Mouse (Mus musculus): ENCODE data around the gene Spred2. TPM values are rescaled to one million over a fixed set of nuclear protein-coding genes. Genes with fewer than 3 reads are reported as not detected.

The Spred2 gene
- total and polyA plus RNA-seq, 3 experiments = 7.8 to 76.0 (median 25.9) TPM

DNA sequence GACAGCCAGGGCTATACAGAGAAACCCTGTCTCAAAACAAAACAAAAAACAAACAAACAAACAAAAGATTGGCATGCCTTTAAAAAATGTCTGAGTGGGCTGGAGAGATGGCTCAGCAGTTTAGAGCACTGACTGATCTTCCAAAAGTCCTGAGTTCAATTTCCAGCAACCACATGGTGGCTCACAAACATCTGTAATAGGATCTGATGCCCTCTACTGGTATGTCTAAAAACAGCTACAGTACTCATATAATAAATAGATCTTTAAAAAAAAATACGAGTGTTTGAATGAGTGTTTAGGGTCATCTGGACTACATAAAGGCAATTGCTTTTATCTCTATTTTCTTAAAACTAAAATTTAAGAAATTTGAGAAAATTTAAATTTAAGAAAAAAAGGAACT lies 143.3 kb downstream of the Spred2 start:
- Histone ChIP-seq H3K9me3 (replicated peaks; ENCODE audit: insufficient read depth, low read length) (no peaks in the 10 kb centered on the region), H3K4me3 (ENCODE audit: control insufficient read depth in 1 of 2, insufficient read depth in 1 of 2, low read depth in 2 of 2, low read length in 2 of 2) (no peak overlapping the region), H3K79me2 (ENCODE audit: control insufficient read depth, insufficient read depth, low read length, poor library complexity) (peaks cover 3% of the 10 kb centered on the region; the same call in 1 of the 2 replicates), H3K27ac (ENCODE audit: control insufficient read depth, low read depth, low read length) (no peak overlapping the region), H3K9ac (ENCODE audit: control insufficient read depth, low read depth, low read length, poor library complexity, severe bottlenecking) (no peak overlapping the region), H3K27me3 (ENCODE audit: control insufficient read depth in 1 of 2, insufficient read depth in 2 of 2, low read length in 2 of 2) (no peaks in the 10 kb centered on the region), H3K4me1 (ENCODE audit: control insufficient read depth in 1 of 2, insufficient read depth in 2 of 2, low read length in 2 of 2) (no peaks in the 10 kb centered on the region), H3K36me3 (ENCODE audit: control insufficient read depth in 1 of 2, insufficient read depth in 2 of 2, low read length in 2 of 2) (peaks cover 0 to 53% of the 10 kb centered on the region in 2 experiments; a peak in 2 of 4 replicates)
- peak; percentile 47 for DNase-seq (ENCODE audit: low read depth, low spot score)
- TF ChIP-seq TAL1 (IDR thresholded peaks at IDR 0.05; ENCODE audit: low read length) (no peak), BHLHE40 (IDR thresholded peaks at IDR 0.05; ENCODE audit: borderline replicate concordance, low read depth, low read length) (no peak), MAFK (IDR thresholded peaks at IDR 0.05; ENCODE audit: borderline replicate concordance, low read depth, low read length) (no peak), E2F4 (IDR thresholded peaks at IDR 0.05; ENCODE audit: borderline replicate concordance, low read depth, low read length) (no peak), SMC3 (IDR thresholded peaks at IDR 0.05; ENCODE audit: low read depth, low read length) (peak; percentile 34), TCF12 (IDR thresholded peaks at IDR 0.05; ENCODE audit: low read depth, low read length) (no peak), NELFE (IDR thresholded peaks at IDR 0.05; ENCODE audit: low read depth, low read length) (no peak), EP300 (IDR thresholded peaks at IDR 0.05; ENCODE audit: low read depth in 1 of 2, low read length in 2 of 2) (no peak), MAZ (IDR thresholded peaks at IDR 0.05; ENCODE audit: low read depth, low read length) (no peak), MXI1 (IDR thresholded peaks at IDR 0.05; ENCODE audit: low read depth, low read length) (no peak), KAT2A (conservative IDR thresholded peaks at IDR 0.05; ENCODE audit: low read depth, low read length) (no peak), JUND (IDR thresholded peaks at IDR 0.05; ENCODE audit: low read depth, low read length) (no peak), RCOR1 (IDR thresholded peaks at IDR 0.05; ENCODE audit: low read depth, low read length) (no peak), POLR2AphosphoS5 (IDR thresholded peaks at IDR 0.05; ENCODE audit: borderline replicate concordance, low read depth, low read length) (no peak), ETS1 (IDR thresholded peaks at IDR 0.05; ENCODE audit: low read depth, low read length) (no peak), CHD2 (IDR thresholded peaks at IDR 0.05; ENCODE audit: low read length) (no peak), MYB (IDR thresholded peaks at IDR 0.05; ENCODE audit: low read depth, low read length) (no peak), GATA1 (IDR thresholded peaks at IDR 0.05; ENCODE audit: low read depth, low read length) (no peak), HCFC1 (IDR thresholded peaks at IDR 0.05; ENCODE audit: low read depth, low read length) (no peak), MAX (IDR thresholded peaks at IDR 0.05; ENCODE audit: low read length) (no peak), POLR2A (IDR thresholded peaks at IDR 0.05; ENCODE audit: control insufficient read depth in 1 of 2, insufficient read depth in 1 of 2, low read depth in 1 of 2, low read length in 2 of 2, poor library complexity in 1 of 2) (no peak), ELF1 (IDR thresholded peaks at IDR 0.05; ENCODE audit: low read depth, low read length) (no peak), POLR2AphosphoS2 (IDR thresholded peaks at IDR 0.05; ENCODE audit: low read length) (no peak), ZMIZ1 (IDR thresholded peaks at IDR 0.05; ENCODE audit: low read depth, low read length) (no peak), USF2 (IDR thresholded peaks at IDR 0.05; ENCODE audit: borderline replicate concordance in 1 of 2, insufficient read depth in 1 of 2, low read depth in 1 of 2, low read length in 2 of 2) (no peak), TBP (IDR thresholded peaks at IDR 0.05; ENCODE audit: low read depth, low read length) (no peak), RAD21 (IDR thresholded peaks at IDR 0.05; ENCODE audit: low read depth, low read length) (peak; percentile 14), UBTF (IDR thresholded peaks at IDR 0.05; ENCODE audit: borderline replicate concordance, insufficient read depth, low read depth, low read length) (no peak), CTCF (IDR thresholded peaks at IDR 0.05 in 2 of 3, conservative IDR thresholded peaks at IDR 0.05 in 1 of 3; ENCODE audit: control insufficient read depth in 1 of 3, insufficient read depth in 1 of 3, low read depth in 2 of 3, low read length in 3 of 3, poor library complexity in 1 of 3, severe bottlenecking in 1 of 3) (peak in 2 of 3 experiments; percentile 34 to 58; a peak in 3 of 6 replicates), ZNF384 (IDR thresholded peaks at IDR 0.05; ENCODE audit: low read depth, low read length) (0 out of 2 replicates have a peak, but pooled peaks have one; percentile 44), ZC3H11A (IDR thresholded peaks at IDR 0.05; ENCODE audit: low read depth, low read length) (no peak), GABPA (IDR thresholded peaks at IDR 0.05; ENCODE audit: low read depth, low read length) (no peak), CHD1 (IDR thresholded peaks at IDR 0.05; ENCODE audit: low read depth, low read length) (no peak), NRF1 (IDR thresholded peaks at IDR 0.05; ENCODE audit: insufficient read depth, low read depth, low read length, poor library complexity, severe bottlenecking) (no peak), MYC (IDR thresholded peaks at IDR 0.05; ENCODE audit: low read depth, low read length) (peak; percentile 64; the same call in 1 of the 2 replicates), SIN3A (IDR thresholded peaks at IDR 0.05; ENCODE audit: low read length) (0 out of 2 replicates have a peak, but pooled peaks have one; percentile 8), MEF2A (IDR thresholded peaks at IDR 0.05; ENCODE audit: extremely low read depth, insufficient replicate concordance, low read depth, low read length, poor library complexity, severe bottlenecking) (no peak), USF1 (IDR thresholded peaks at IDR 0.05; ENCODE audit: low read depth, low read length) (no peak)
